Mouse (Mus musculus) liver, adult 2 months (tissue): Measurements from ENCODE around the gene Mgmt. TPM values are rescaled to one million over a fixed set of nuclear protein-coding genes. Genes with fewer than 3 reads are reported as not detected.

Experiments used
- DNase-seq: peaks from one replicate; pipeline ENCODE4 v3.0.0-alpha.2; 2011; ENCODE audit warnings: low read depth, low spot score; ENCODE audit errors: extremely low read depth
- H3K27ac ChIP-seq: fragments of 200-500 bp; replicated peaks from 2 replicates; pipeline ENCODE4 v1.5.1; 2012; ENCODE audit warnings: low read depth, mild to moderate bottlenecking, control low read depth, inconsistent platforms, low read length; ENCODE audit not compliant: insufficient read depth
- H3K27me3 ChIP-seq: fragments of 200-500 bp; 2 replicates; pipeline ENCODE4 v1.6.1; 2012; ENCODE audit warnings: mild to moderate bottlenecking, moderate library complexity, low read length, inconsistent platforms; ENCODE audit not compliant: control insufficient read depth, insufficient read depth
- H3K36me3 ChIP-seq: fragments of 200-500 bp; 2 replicates; pipeline ENCODE4 v1.6.1; 2012; ENCODE audit warnings: low read length, inconsistent platforms; ENCODE audit not compliant: control insufficient read depth, insufficient read depth
- H3K4me1 ChIP-seq: fragments of 200-500 bp; 2 replicates; pipeline ENCODE4 v1.6.1; 2011; ENCODE audit warnings: low read length; ENCODE audit not compliant: control insufficient read depth, insufficient read depth
- H3K4me3 ChIP-seq: fragments of 200-500 bp; 2 replicates; pipeline ENCODE4 v1.5.1; 2011; ENCODE audit warnings: low read depth, mild to moderate bottlenecking, control low read depth, low read length, moderate library complexity; ENCODE audit not compliant: insufficient read depth
- H3K79me2 ChIP-seq: fragments of 200-500 bp; 2 replicates; pipeline ENCODE4 v1.6.1; 2012; ENCODE audit warnings: inconsistent platforms, mild to moderate bottlenecking, low read length, moderate library complexity; ENCODE audit not compliant: control insufficient read depth, insufficient read depth
- H3K9ac ChIP-seq: fragments of 200-500 bp; 2 replicates; pipeline ENCODE4 v1.6.1; 2012; ENCODE audit warnings: low read depth, mild to moderate bottlenecking, control low read depth, inconsistent platforms, low read length
- CTCF ChIP-seq: fragments of 200-500 bp; IDR thresholded peaks from 2 replicates; pipeline ENCODE4 v1.5.1; 2011; ENCODE audit warnings: low read depth, low read length, control low read depth
- POLR2A ChIP-seq: fragments of 200-500 bp; IDR thresholded peaks from 2 replicates; pipeline ENCODE4 v1.6.1; 2011; ENCODE audit warnings: low read length, control low read depth; ENCODE audit not compliant: insufficient read depth; ENCODE audit errors: extremely low read depth
- WGBS: fragments of 180-500 bp; shearing (Covaris S2); methylation state at CpG from one replicate; pipeline ENCODE4 v1.1.7; 2018; 5-methylcytosine and 5-hydroxymethylcytosine counted together
- polyA plus RNA-seq: library from polyadenylated mRNA; depleted of rRNA; stranded (reverse); fragments of >200 nt; gene quantifications from 2 replicates; pipeline ENCODE4 v1.2.3, GENCODE M21; 2012; rRNA removed
- total RNA-seq: library from RNA; depleted of rRNA; stranded (reverse); fragments of >200 nt; gene quantifications from 2 replicates; pipeline ENCODE4 v1.2.3, GENCODE M21; 2014; rRNA removed

Gene Mgmt
- total RNA-seq (9.1 and 12.8 TPM in 2 replicates), polyA plus RNA-seq (10.9 and 12.7 TPM in 2 replicates)

DNA sequence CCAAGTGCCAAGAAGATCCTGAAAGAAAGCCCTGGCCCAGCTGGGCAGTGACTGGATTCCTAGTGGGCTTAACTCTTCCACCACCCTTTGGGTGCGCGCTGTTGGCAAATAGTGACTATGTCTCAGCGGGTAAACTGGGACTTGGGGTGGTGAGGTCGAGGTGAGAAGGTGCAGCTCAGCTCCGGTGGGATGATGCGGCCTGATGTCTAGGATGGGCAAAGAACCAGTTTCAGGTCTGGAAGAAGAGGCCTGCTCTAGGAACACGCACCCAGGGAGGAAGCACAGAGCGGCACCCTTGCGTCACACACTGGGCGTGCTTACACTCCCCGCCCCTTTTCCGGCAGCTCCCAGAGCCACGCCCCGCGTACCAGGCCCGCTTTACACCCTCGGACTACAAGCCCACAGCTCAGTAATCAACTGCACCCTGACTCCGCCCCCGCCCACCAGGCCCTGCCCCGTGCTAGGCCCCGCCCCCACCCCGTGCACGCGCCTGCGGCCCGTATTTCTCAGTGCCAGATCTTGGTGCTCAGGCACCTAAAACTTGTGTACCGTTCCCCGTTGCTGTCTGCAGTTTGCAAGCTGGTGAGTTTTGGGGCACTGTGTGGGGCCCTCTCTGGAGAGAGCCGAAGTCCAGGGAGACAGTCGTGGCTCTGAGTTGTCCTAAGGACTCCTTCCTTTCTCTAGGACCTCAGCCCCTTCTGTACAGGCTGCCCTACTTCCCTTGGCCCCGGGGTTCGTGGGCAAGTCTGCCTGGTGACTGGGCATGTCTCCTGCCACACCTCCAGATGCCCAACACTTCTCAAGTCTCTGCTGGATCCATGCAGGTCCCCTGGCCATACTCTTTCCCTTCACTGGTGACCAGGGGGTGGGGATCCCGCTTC is at the start of gene Mgmt:
Mgmt (plus strand) TSS at position 509 of the 881 bp plus-strand sequence.
- 9% methylated on average over 33 of the region's 33 CpGs for WGBS
- no peaks in the 10 kb centered on the region for H3K27me3 ChIP-seq
- no peaks in the 10 kb centered on the region for H3K36me3 ChIP-seq
- 0 out of 2 replicates have a peak, but pooled peaks have one; percentile 34 for TF ChIP-seq POLR2A
- TF ChIP-seq CTCF: no peak
- H3K9ac ChIP-seq: peak within 1 kb of the TSS; percentile 69
- H3K4me3 ChIP-seq: peak within 1 kb of the TSS; percentile 44
- H3K79me2 ChIP-seq: no peaks in the 10 kb centered on the region; the same call in 1 of the 2 replicates
- H3K27ac ChIP-seq: peak within 1 kb of the TSS; percentile 22
- DNase-seq: peak; percentile 92
- H3K4me1 ChIP-seq: peaks cover 6% of the 10 kb centered on the region

DNA sequence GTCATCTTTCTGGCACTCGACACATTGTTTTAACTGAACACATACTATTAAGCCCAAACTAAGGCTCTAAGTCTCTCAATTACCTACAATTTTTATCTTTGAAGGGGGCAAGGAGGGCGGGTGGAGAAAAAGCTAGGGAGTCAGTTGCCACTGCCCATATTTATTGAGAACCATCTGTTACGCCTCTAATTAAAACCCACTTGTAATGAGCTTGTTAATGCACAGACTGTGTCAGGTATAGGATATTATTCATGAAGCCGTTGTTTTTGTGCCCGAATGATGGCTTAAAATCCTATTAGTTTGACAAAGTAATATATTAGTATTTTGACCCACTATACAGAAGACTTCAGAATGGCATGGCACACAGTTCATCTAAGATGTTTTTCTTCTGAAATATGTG is 49.6 kb upstream of the Mgmt start:
- 91% methylated on average over 5 of the region's 5 CpGs for WGBS
- H3K36me3 ChIP-seq: no peaks in the 10 kb centered on the region
- H3K27me3 ChIP-seq: no peaks in the 10 kb centered on the region
- DNase-seq: no peak
- no peaks in the 10 kb centered on the region for H3K4me1 ChIP-seq
- no peak overlapping the region for H3K4me3 ChIP-seq
- H3K9ac ChIP-seq: no peak overlapping the region
- H3K27ac ChIP-seq: no peak overlapping the region
- TF ChIP-seq CTCF: no peak
- TF ChIP-seq POLR2A: no peak
- no peaks in the 10 kb centered on the region for H3K79me2 ChIP-seq

DNA sequence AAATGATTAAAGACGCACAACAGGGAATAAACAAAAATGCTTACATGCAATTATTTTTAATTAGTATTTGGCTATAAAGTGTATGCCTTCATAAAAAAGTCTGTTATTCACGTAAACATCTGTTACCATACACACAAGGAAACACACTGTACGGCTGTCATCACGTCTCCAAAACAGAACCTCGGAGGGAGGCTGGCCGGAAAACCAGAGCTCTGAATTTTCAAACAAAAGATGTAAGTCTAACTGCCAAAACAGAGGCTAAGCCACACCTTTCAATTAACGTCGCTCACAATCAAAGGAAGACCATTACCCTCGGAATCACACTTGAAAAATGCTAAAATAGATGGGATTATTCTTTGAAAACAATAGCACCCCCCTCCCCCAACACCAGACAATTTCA is 49.1 kb upstream of the Mgmt start:
- H3K4me1 ChIP-seq: no peaks in the 10 kb centered on the region
- DNase-seq: no peak
- H3K79me2 ChIP-seq: no peaks in the 10 kb centered on the region
- 70% methylated on average over 9 of the region's 9 CpGs for WGBS
- H3K36me3 ChIP-seq: no peaks in the 10 kb centered on the region
- H3K4me3 ChIP-seq: no peak overlapping the region
- no peaks in the 10 kb centered on the region for H3K27me3 ChIP-seq
- H3K27ac ChIP-seq: no peak overlapping the region
- TF ChIP-seq CTCF (no peak), POLR2A (no peak)
- no peak overlapping the region for H3K9ac ChIP-seq

DNA sequence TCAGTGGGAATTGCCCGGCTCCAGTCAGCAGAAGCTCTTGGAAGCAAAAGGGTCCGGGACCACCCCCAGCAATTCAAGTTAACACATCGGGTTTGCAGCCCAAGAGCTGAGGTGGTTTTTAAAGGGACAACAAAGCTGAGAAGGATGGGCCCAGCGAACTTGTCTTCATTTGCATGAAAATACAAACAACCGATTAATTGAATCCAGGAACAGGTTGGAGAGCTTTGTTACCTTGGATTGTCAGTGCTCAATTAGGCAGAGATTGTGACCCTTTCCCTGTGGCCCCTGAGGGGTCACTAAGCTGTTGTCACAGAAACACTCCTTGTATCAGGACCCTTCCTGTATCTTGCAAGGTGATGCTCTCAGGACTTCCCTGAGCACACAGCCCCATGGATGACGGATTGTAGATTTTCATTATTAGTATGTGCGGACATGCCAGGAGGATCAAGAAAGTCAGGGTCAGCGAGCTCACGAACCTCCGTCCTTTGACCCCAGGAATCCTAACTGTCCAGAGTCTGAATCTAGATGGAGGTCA is 48.3 kb upstream of the Mgmt start:
- H3K4me3 ChIP-seq: no peak overlapping the region

DNA sequence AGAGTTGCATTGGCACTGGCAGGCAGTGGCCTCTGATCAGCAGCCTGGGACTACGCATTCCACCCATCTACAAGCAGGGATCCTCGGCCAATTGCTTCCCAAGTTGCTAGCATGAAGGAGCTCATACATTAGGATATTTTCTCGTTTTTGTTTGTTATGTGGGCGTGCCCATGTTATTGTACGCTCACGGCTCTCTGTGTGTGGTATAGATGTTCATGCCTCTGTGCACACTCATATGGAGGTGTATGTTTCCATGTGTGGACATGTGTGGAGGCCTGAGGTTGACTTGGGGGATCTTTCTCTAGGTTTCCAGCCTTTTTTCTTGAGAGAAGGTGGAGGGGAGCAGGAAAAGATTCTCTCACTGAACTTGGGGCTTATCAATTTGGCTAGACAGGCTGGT is 46.8 kb upstream of the Mgmt start:
- H3K9ac ChIP-seq: no peak overlapping the region
- whole genome bisulfite sequencing: 85% methylated on average over 6 of the region's 6 CpGs
- DNase-seq: no peak
- H3K4me3 ChIP-seq: no peak overlapping the region
- H3K36me3 ChIP-seq: no peaks in the 10 kb centered on the region
- H3K27ac ChIP-seq: no peak overlapping the region
- TF ChIP-seq CTCF (no peak), POLR2A (no peak)
- no peaks in the 10 kb centered on the region for H3K27me3 ChIP-seq
- no peaks in the 10 kb centered on the region for H3K4me1 ChIP-seq
- no peaks in the 10 kb centered on the region for H3K79me2 ChIP-seq

More for the DNA sequence above, 48.3 kb upstream of the Mgmt start:
- no peaks in the 10 kb centered on the region for H3K36me3 ChIP-seq
- no peaks in the 10 kb centered on the region for H3K79me2 ChIP-seq
- DNase-seq: peak; percentile 51
- WGBS: 73% methylated on average over 10 of the region's 10 CpGs
- no peaks in the 10 kb centered on the region for H3K27me3 ChIP-seq
- no peak for TF ChIP-seq CTCF
- TF ChIP-seq POLR2A: no peak
- no peak overlapping the region for H3K27ac ChIP-seq
- H3K9ac ChIP-seq: no peak overlapping the region
- no peaks in the 10 kb centered on the region for H3K4me1 ChIP-seq
